Mouse (Mus musculus) forebrain, postnatal 0 days (tissue): ENCODE measurements at regions not wholly inside any gene's neighbourhood (a gene's known extent, or its start where the extent isn't known, plus 50 kb on each side); places are given as distances from the start of the nearest gene placed in this dataset.

ENCODE experiments used
- ATAC-seq: fragments of 200-750 bp; cut with Nextera tagmentation; 2 replicates; pipeline ENCODE4 v1.8.0; 2017; ENCODE audit warnings: mild to moderate bottlenecking, moderate library complexity
- DNase-seq: peaks from one replicate; pipeline ENCODE4 v3.0.0-alpha.2; 2015
- H3K27ac ChIP-seq: fragments of 300-500 bp; sonication (generic); 2 replicates; pipeline ENCODE4 v1.5.1; 2014; ENCODE audit warnings: low read depth, mild to moderate bottlenecking, antibody characterized with exemption, low read length, moderate library complexity, mixed read lengths
- H3K27me3 ChIP-seq: fragments of 300-500 bp; sonication (generic); 2 replicates; pipeline ENCODE4 v1.6.1; 2014; ENCODE audit warnings: mild to moderate bottlenecking, low read length, mixed read lengths; ENCODE audit not compliant: insufficient read depth
- H3K36me3 ChIP-seq: fragments of 300-500 bp; sonication (generic); 2 replicates; pipeline ENCODE4 v1.6.1; 2014; ENCODE audit warnings: mild to moderate bottlenecking, moderate library complexity; ENCODE audit not compliant: insufficient read depth
- H3K4me1 ChIP-seq: fragments of 300-500 bp; sonication (generic); 2 replicates; pipeline ENCODE4 v1.6.1; 2014; ENCODE audit warnings: antibody characterized with exemption; ENCODE audit not compliant: insufficient read depth
- H3K4me2 ChIP-seq: fragments of 300-500 bp; sonication (generic); 2 replicates; pipeline ENCODE4 v1.6.1; 2014; ENCODE audit warnings: low read depth, mild to moderate bottlenecking, moderate library complexity
- H3K4me3 ChIP-seq: fragments of 300-500 bp; sonication (generic); 2 replicates; pipeline ENCODE4 v1.5.1; 2014; ENCODE audit warnings: low read depth, low read length, mixed read lengths
- H3K9ac ChIP-seq: fragments of 300-500 bp; sonication (generic); 2 replicates; pipeline ENCODE4 v1.6.1; 2014; ENCODE audit warnings: mild to moderate bottlenecking
- H3K9me3 ChIP-seq: fragments of 300-500 bp; sonication (generic); 2 replicates; pipeline ENCODE4 v1.6.1; 2016; ENCODE audit warnings: low read length
- CTCF ChIP-seq: sonication (generic); IDR thresholded peaks from 2 replicates; pipeline ENCODE4 v1.5.1; 2016; ENCODE audit warnings: antibody characterized with exemption, control low read depth, low read depth
- WGBS: fragments of 180-500 bp; shearing (Covaris S2); extraction: QIAGEN DNeasy Blood & Tissue Kit; methylation state at CpG from one replicate; pipeline ENCODE4 v1.1.7; 2014; 5-methylcytosine and 5-hydroxymethylcytosine counted together

GRCm38 (mm10) chr19:60379030-60379605, 89.0 kb downstream of the Prlhr start:
- Histone ChIP-seq H3K4me1 (no peaks in the 10 kb centered on the region), H3K9ac (no peak overlapping the region), H3K36me3 (no peaks in the 10 kb centered on the region), H3K4me2 (no peak overlapping the region), H3K27ac (no peak overlapping the region), H3K27me3 (no peaks in the 10 kb centered on the region), H3K9me3 (no peaks in the 10 kb centered on the region), H3K4me3 (no peak overlapping the region)
- WGBS: 85% methylated on average over 2 of the region's 2 CpGs
- ATAC-seq (no peak), DNase-seq (no peak)
- TF ChIP-seq CTCF: no peak

GRCm38 (mm10) chr19:60363988-60364599, 104.0 kb downstream of the Prlhr start:
- DNase-seq (no peak), ATAC-seq (peak; percentile 42; the same call in 1 of the 2 replicates)
- H3K4me3 ChIP-seq: no peak overlapping the region
- H3K9ac ChIP-seq: no peak overlapping the region
- H3K27ac ChIP-seq: no peak overlapping the region
- no peak overlapping the region for H3K4me2 ChIP-seq
- no peak for TF ChIP-seq CTCF
- H3K27me3 ChIP-seq: no peaks in the 10 kb centered on the region
- no peaks in the 10 kb centered on the region for H3K4me1 ChIP-seq
- H3K36me3 ChIP-seq: no peaks in the 10 kb centered on the region
- H3K9me3 ChIP-seq: no peaks in the 10 kb centered on the region
- 18% methylated on average over 4 of the region's 4 CpGs for WGBS

- 97% methylated on average over 12 of the region's 12 CpGs for WGBS
- H3K4me1 ChIP-seq: no peaks in the 10 kb centered on the region
- no peak overlapping the region for H3K9ac ChIP-seq
- no peak for ATAC-seq
- H3K4me2 ChIP-seq: no peak overlapping the region
- TF ChIP-seq CTCF: no peak
- H3K9me3 ChIP-seq: no peaks in the 10 kb centered on the region
- no peak overlapping the region for H3K27ac ChIP-seq
- H3K36me3 ChIP-seq: no peaks in the 10 kb centered on the region
- DNase-seq: no peak
- H3K27me3 ChIP-seq: no peaks in the 10 kb centered on the region
- no peak overlapping the region for H3K4me3 ChIP-seq
Observed at GRCm38 (mm10) chr19:60344911-60345310, 118.4 kb upstream of the Fam204a start.

GRCm38 (mm10) chr19:60341485-60341884, 115.0 kb upstream of the Fam204a start:
- H3K9me3 ChIP-seq: no peaks in the 10 kb centered on the region
- no peaks in the 10 kb centered on the region for H3K4me1 ChIP-seq
- H3K27ac ChIP-seq: no peak overlapping the region
- DNase-seq (peak; percentile 90), ATAC-seq (peak; percentile 73)
- H3K4me3 ChIP-seq: no peak overlapping the region
- no peaks in the 10 kb centered on the region for H3K27me3 ChIP-seq
- peak; percentile 91 for TF ChIP-seq CTCF
- no peak overlapping the region for H3K9ac ChIP-seq
- no peaks in the 10 kb centered on the region for H3K36me3 ChIP-seq
- no peak overlapping the region for H3K4me2 ChIP-seq
- WGBS: 3% methylated on average over 3 of the region's 3 CpGs

- no peaks in the 10 kb centered on the region for H3K9me3 ChIP-seq
- 82% methylated on average over 6 of the region's 6 CpGs for WGBS
- H3K4me2 ChIP-seq: no peak overlapping the region
- no peak for ATAC-seq
- peak; percentile 44 for TF ChIP-seq CTCF
- no peak overlapping the region for H3K27ac ChIP-seq
- no peak overlapping the region for H3K9ac ChIP-seq
- no peaks in the 10 kb centered on the region for H3K4me1 ChIP-seq
- no peak for DNase-seq
- H3K36me3 ChIP-seq: no peaks in the 10 kb centered on the region
- H3K27me3 ChIP-seq: no peaks in the 10 kb centered on the region
- H3K4me3 ChIP-seq: no peak overlapping the region
Observed at GRCm38 (mm10) chr19:60340234-60340633, 113.7 kb upstream of the Fam204a start.

GRCm38 (mm10) chr19:60334521-60334920, 108.0 kb upstream of the Fam204a start:
- Histone ChIP-seq H3K4me1 (no peaks in the 10 kb centered on the region), H3K27ac (no peak overlapping the region), H3K9me3 (no peaks in the 10 kb centered on the region), H3K4me3 (no peak overlapping the region), H3K36me3 (no peaks in the 10 kb centered on the region), H3K9ac (no peak overlapping the region), H3K4me2 (no peak overlapping the region), H3K27me3 (no peaks in the 10 kb centered on the region)
- no peak for TF ChIP-seq CTCF
- WGBS: 42% methylated on average over 7 of the region's 7 CpGs
- DNase-seq (no peak), ATAC-seq (no peak)

GRCm38 (mm10) chr19:60328295-60328694, 101.8 kb upstream of the Fam204a start:
- H3K9ac ChIP-seq: no peak overlapping the region
- no peaks in the 10 kb centered on the region for H3K36me3 ChIP-seq
- no peaks in the 10 kb centered on the region for H3K9me3 ChIP-seq
- H3K4me2 ChIP-seq: no peak overlapping the region
- no peaks in the 10 kb centered on the region for H3K4me1 ChIP-seq
- no peak overlapping the region for H3K27ac ChIP-seq
- DNase-seq (no peak), ATAC-seq (no peak)
- no peak for TF ChIP-seq CTCF
- H3K27me3 ChIP-seq: no peaks in the 10 kb centered on the region
- H3K4me3 ChIP-seq: no peak overlapping the region
- 20% methylated on average over 3 of the region's 3 CpGs for WGBS
